13 mouse cellular contexts compared by ENCODE assay signal in the genomic region with DNA sequence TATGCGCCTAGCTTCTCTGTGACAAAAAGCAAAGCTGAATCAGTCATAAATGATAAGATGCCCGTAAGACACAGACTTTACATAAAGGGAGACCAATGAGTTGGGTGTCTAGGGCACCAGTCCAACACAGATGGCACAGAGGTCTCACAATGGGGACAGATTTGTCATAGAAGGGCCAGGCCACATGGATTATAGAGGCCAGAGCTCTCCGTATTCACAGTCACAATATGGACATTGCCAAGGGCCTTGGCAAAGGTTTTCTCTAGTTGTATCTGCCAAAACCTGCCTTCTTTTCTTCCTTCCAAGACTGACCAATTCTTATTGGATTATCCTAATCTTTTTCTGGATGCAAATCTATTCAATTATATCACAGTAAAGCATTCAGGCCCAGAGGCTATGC.
DNase-seq lines count a peak whose midpoint lies in the region; ATAC-seq lines count a peak whose summit lies in the region.
"Had no signal": no experiment of that assay in that cellular context is flagged by ENCODE, and none has a peak within 500 bp of the region (broad histone marks: within the 10 kb centered on the region; RNA-seq: fewer than 3 reads in every experiment).

No protein-coding gene starts in this region.

- no peaks in the 10 kb centered on the region for H3K4me1 ChIP-seq in hindbrain, embryonic 16.5 days (ENCODE audit: control insufficient read depth, insufficient read depth, low read depth, low read length)
- H3K4me1 ChIP-seq in hindbrain, embryonic 12.5 days = no peaks in the 10 kb centered on the region
- no peaks in the 10 kb centered on the region for H3K4me1 ChIP-seq in midbrain, embryonic 16.5 days (ENCODE audit: control insufficient read depth, insufficient read depth, low read length)
- H3K4me1 ChIP-seq: heart, embryonic 13.5 days; liver, embryonic 12.5 days had no signal

- no peak overlapping the region for H3K4me3 ChIP-seq in hindbrain, embryonic 16.5 days (ENCODE audit: low read length)
- H3K4me3 ChIP-seq in hindbrain, embryonic 12.5 days = no peak overlapping the region
- H3K4me3 ChIP-seq in midbrain, embryonic 16.5 days (ENCODE audit: low read depth, low read length) = no peak overlapping the region
- H3K4me3 ChIP-seq: heart, embryonic 13.5 days; liver, embryonic 12.5 days had no signal

- H3K36me3 ChIP-seq in hindbrain, embryonic 16.5 days (ENCODE audit: control insufficient read depth, insufficient read depth, low read length) = no peaks in the 10 kb centered on the region
- no peaks in the 10 kb centered on the region for H3K36me3 ChIP-seq in hindbrain, embryonic 12.5 days
- no peaks in the 10 kb centered on the region for H3K36me3 ChIP-seq in midbrain, embryonic 16.5 days (ENCODE audit: control insufficient read depth, insufficient read depth, low read length)
- H3K36me3 ChIP-seq: liver, embryonic 12.5 days had no signal

- H3K9me3 ChIP-seq in hindbrain, embryonic 16.5 days (ENCODE audit: control insufficient read depth, low read length) = no peaks in the 10 kb centered on the region
- H3K9me3 ChIP-seq in hindbrain, embryonic 12.5 days (replicated peaks) = no peaks in the 10 kb centered on the region
- no peaks in the 10 kb centered on the region for H3K9me3 ChIP-seq in midbrain, embryonic 16.5 days (replicated peaks; ENCODE audit: control insufficient read depth, low read length, poor library complexity, severe bottlenecking)
- H3K9me3 ChIP-seq: liver, embryonic 12.5 days had no signal

- H3K27me3 ChIP-seq in hindbrain, embryonic 16.5 days (replicated peaks; ENCODE audit: control insufficient read depth, insufficient read depth, low read length) = no peaks in the 10 kb centered on the region
- H3K27me3 ChIP-seq in hindbrain, embryonic 12.5 days = no peaks in the 10 kb centered on the region
- H3K27me3 ChIP-seq in midbrain, embryonic 16.5 days (ENCODE audit: control insufficient read depth, insufficient read depth, low read depth, low read length) = no peaks in the 10 kb centered on the region
- H3K27me3 ChIP-seq: heart, embryonic 13.5 days; liver, embryonic 12.5 days had no signal

- peak; percentile 30 for DNase-seq in brain, embryonic 18.5 days (ENCODE audit: low read depth, low spot score)
- peak; percentile 85 for DNase-seq in cerebellum, adult 9-11 months
- no peak for DNase-seq in layer of hippocampus, adult 9-10 months (ENCODE audit: low spot score)
- DNase-seq in layer of hippocampus, adult 18-20 months (ENCODE audit: low spot score in 2 of 2) = no peak
- DNase-seq: gastrocnemius, postnatal 36 days; heart, postnatal 4 days had no signal

- no peak overlapping the region for H3K9ac ChIP-seq in hindbrain, embryonic 16.5 days (ENCODE audit: low read depth, low read length)
- H3K9ac ChIP-seq in hindbrain, embryonic 12.5 days = no peak overlapping the region
- no peak overlapping the region for H3K9ac ChIP-seq in midbrain, embryonic 16.5 days (ENCODE audit: low read depth, low read length)
- H3K9ac ChIP-seq: heart, embryonic 13.5 days; liver, embryonic 12.5 days had no signal

- ATAC-seq in hindbrain, embryonic 16.5 days = peak; percentile 88
- no peak for ATAC-seq in hindbrain, embryonic 12.5 days (ENCODE audit: low FRiP score)
- ATAC-seq in midbrain, embryonic 16.5 days = peak; percentile 84
- ATAC-seq: intestine, embryonic 16.5 days; liver, embryonic 12.5 days had no signal

- no peak overlapping the region for H3K4me2 ChIP-seq in hindbrain, embryonic 16.5 days (ENCODE audit: low read length)
- H3K4me2 ChIP-seq in hindbrain, embryonic 12.5 days (replicated peaks) = no peak overlapping the region
- H3K4me2 ChIP-seq in midbrain, embryonic 16.5 days (ENCODE audit: low read length) = no peak overlapping the region
- H3K4me2 ChIP-seq: heart, embryonic 13.5 days; liver, embryonic 12.5 days had no signal

- H3K27ac ChIP-seq in hindbrain, embryonic 16.5 days (ENCODE audit: low read depth, low read length) = no peak overlapping the region
- no peak overlapping the region for H3K27ac ChIP-seq in hindbrain, embryonic 12.5 days
- no peak overlapping the region for H3K27ac ChIP-seq in midbrain, embryonic 16.5 days (ENCODE audit: low read length)
- H3K27ac ChIP-seq: heart, embryonic 13.5 days; kidney, postnatal 0 days; liver, embryonic 12.5 days had no signal

- WGBS in hindbrain, embryonic 16.5 days = 57% methylated on average over 3 of the region's 3 CpGs
- 90% methylated on average over 3 of the region's 3 CpGs for WGBS in hindbrain, embryonic 12.5 days
- 48% methylated on average over 3 of the region's 3 CpGs for WGBS in midbrain, embryonic 16.5 days

Comparison
In these comparisons a context has a peak if more than half of its experiments do, and no peak if none do; other contexts are left out.
1. DNase-seq: peak in brain, embryonic 18.5 days (single experiment) and cerebellum, adult 9-11 months (single experiment); none in layer of hippocampus, adult 9-10 months (single experiment) and layer of hippocampus, adult 18-20 months (0 of 2).